ENCODE assay signal across 32 mouse cellular contexts in the genomic region with DNA sequence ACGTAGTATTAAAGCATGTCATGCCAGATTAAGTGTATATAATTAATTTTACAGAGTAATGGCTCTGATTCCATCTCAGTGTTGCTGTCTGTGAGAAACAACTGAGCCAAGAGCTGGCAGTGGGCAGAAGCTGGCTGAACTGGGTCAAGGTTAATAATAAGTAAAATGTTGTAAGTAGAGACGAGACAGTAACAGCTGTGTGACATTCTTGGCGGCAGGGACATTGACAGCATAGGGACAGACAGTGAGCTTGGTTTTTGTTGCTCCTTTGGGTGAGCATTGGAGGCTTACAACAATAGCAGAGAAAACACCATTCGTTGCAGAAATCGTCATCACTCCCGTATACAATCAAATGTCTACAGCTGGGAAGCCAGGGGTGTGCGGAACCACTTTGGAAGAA. TPM values are rescaled to one million over a fixed set of nuclear protein-coding genes. Genes with fewer than 3 reads are reported as not detected.
A peak's percentile ranks its signal among the peaks of the same experiment; 100 is the strongest.
DNase-seq lines count a peak whose midpoint lies in the region; ATAC-seq and TF ChIP-seq lines count a peak whose summit lies in the region.
"Had no signal": no experiment of that assay in that cellular context is flagged by ENCODE, and none has a peak within 500 bp of the region (broad histone marks: within the 10 kb centered on the region; RNA-seq: fewer than 3 reads in every experiment).

No protein-coding gene starts in this region.

- no peak overlapping the region for H3ac ChIP-seq in myocyte (ENCODE audit: control insufficient read depth, insufficient read length)

- TF ChIP-seq CTCF in lung, embryonic 14.5 days (IDR thresholded peaks at IDR 0.05; ENCODE audit: low read depth), result no peak

- peak; percentile 65; the same call in 1 of the 2 replicates for ATAC-seq in lung, embryonic 14.5 days (ENCODE audit: insufficient read depth)
- ATAC-seq: activated CD4-positive, CD25-positive, alpha-beta regulatory T cell, adult 4 months; forebrain, postnatal 0 days; intestine, embryonic 16.5 days had no signal

- no peaks in the 10 kb centered on the region for H3K9me3 ChIP-seq in lung, embryonic 14.5 days (ENCODE audit: low read depth, low read length)
- H3K9me3 ChIP-seq: embryonic facial prominence, embryonic 15.5 days; forebrain, embryonic 12.5 days; hindbrain, embryonic 13.5 days; neural tube, embryonic 15.5 days; stomach, embryonic 15.5 days had no signal

- no peaks in the 10 kb centered on the region for H3K27me3 ChIP-seq in lung, embryonic 14.5 days (ENCODE audit: insufficient read depth, low read length)
- no peaks in the 10 kb centered on the region for H3K27me3 ChIP-seq in myocyte (ENCODE audit: control insufficient read depth, insufficient read depth, insufficient read length)
- H3K27me3 ChIP-seq: embryonic facial prominence, embryonic 15.5 days; neural tube, embryonic 15.5 days; stomach, embryonic 15.5 days had no signal

- peak overlapping the region; percentile 30; the same call in 1 of the 2 replicates for H3K27ac ChIP-seq in lung, embryonic 14.5 days (ENCODE audit: low read depth)
- H3K27ac ChIP-seq: embryonic facial prominence, embryonic 15.5 days; forebrain, embryonic 12.5 days; hindbrain, embryonic 13.5 days; kidney, postnatal 0 days; liver, embryonic 14.5 days; neural tube, embryonic 15.5 days; stomach, embryonic 15.5 days had no signal

- DNase-seq in adrenal gland, adult (ENCODE audit: inconsistent age in 2 of 2, low spot score in 1 of 2), result peak; percentile 43 to 58
- DNase-seq in adrenal gland, postnatal 4 days (ENCODE audit: low spot score in 2 of 2), result no peak
- peak; percentile 41 for DNase-seq in gastrocnemius, adult 18-20 months (ENCODE audit: low spot score)
- DNase-seq in gastrocnemius, postnatal 4 days (ENCODE audit: low spot score in 2 of 2), result no peak
- peak; percentile 51 for DNase-seq in lung, embryonic 14.5 days
- no peak for DNase-seq in lung, postnatal 10 days
- DNase-seq in kidney, postnatal 10 days, result no peak
- DNase-seq: cerebellum, adult 18-20 months; cerebellum, postnatal 10 days; forebrain, postnatal 0 days; heart, postnatal 4 days; kidney, adult 8-10 months; layer of hippocampus, postnatal 36 days; left cerebral cortex, postnatal 4 days; liver; lung, adult 2 months; midbrain, embryonic 14.5 days; retina, postnatal 1 day; right cerebral cortex, postnatal 14 days; thymus, adult 18-20 months; thymus, postnatal 36 days had no signal

- H3K9ac ChIP-seq in lung, embryonic 14.5 days, result no peak overlapping the region
- H3K9ac ChIP-seq: embryonic facial prominence, embryonic 15.5 days; forebrain, embryonic 12.5 days; forebrain, postnatal 0 days; hindbrain, embryonic 13.5 days; liver, embryonic 14.5 days; neural tube, embryonic 15.5 days; stomach, embryonic 15.5 days had no signal

- H3K36me3 ChIP-seq in lung, embryonic 14.5 days (ENCODE audit: insufficient read depth), result no peaks in the 10 kb centered on the region
- H3K36me3 ChIP-seq in myocyte (ENCODE audit: control insufficient read depth, insufficient read depth), result no peaks in the 10 kb centered on the region
- H3K36me3 ChIP-seq: embryonic facial prominence, embryonic 15.5 days; forebrain, embryonic 12.5 days; hindbrain, embryonic 13.5 days; neural tube, embryonic 15.5 days; stomach, embryonic 15.5 days had no signal

- WGBS in lung, embryonic 14.5 days, result 43% methylated on average over 7 of the region's 7 CpGs

- no peaks in the 10 kb centered on the region for H3K79me2 ChIP-seq in myocyte (ENCODE audit: control insufficient read depth, insufficient read depth)

- no peak overlapping the region for H3K4me3 ChIP-seq in lung, embryonic 14.5 days (ENCODE audit: low read depth, low read length)
- H3K4me3 ChIP-seq in myocyte, result no peak overlapping the region
- H3K4me3 ChIP-seq: embryonic facial prominence, embryonic 15.5 days; forebrain, embryonic 12.5 days; hindbrain, embryonic 13.5 days; neural tube, embryonic 15.5 days; stomach, embryonic 15.5 days had no signal

- 0 out of 2 replicates have a peak, but pooled peaks cover 3% of the 10 kb centered on the region for H3K4me1 ChIP-seq in lung, embryonic 14.5 days (ENCODE audit: insufficient read depth)
- H3K4me1 ChIP-seq: embryonic facial prominence, embryonic 15.5 days; forebrain, embryonic 12.5 days; hindbrain, embryonic 13.5 days; stomach, embryonic 15.5 days had no signal

- H3K4me2 ChIP-seq in lung, embryonic 14.5 days, result no peak overlapping the region
- peak overlapping the region; percentile 16 for H3K4me2 ChIP-seq in myocyte (ENCODE audit: low read depth)
- H3K4me2 ChIP-seq: embryonic facial prominence, embryonic 15.5 days; forebrain, embryonic 12.5 days; heart, embryonic 11.5 days; hindbrain, embryonic 13.5 days; neural tube, embryonic 15.5 days; stomach, embryonic 15.5 days had no signal

- TF ChIP-seq POLR2A in myocyte (IDR thresholded peaks at IDR 0.05; ENCODE audit: insufficient read length, low read depth), result no peak

TF ChIP-seq in myocyte, 11 proteins besides CTCF, POLR2A, EP300 and RAD21:
- TF ChIP-seq POLR2AphosphoS2 (IDR thresholded peaks at IDR 0.05; ENCODE audit: insufficient read length, low read depth) (no peak), MYOD1 (IDR thresholded peaks at IDR 0.05; ENCODE audit: control insufficient read depth in 1 of 3, insufficient read length in 2 of 3, low read depth in 2 of 3) (peak in 2 of 3 experiments; percentile 9 to 82), MYOG (IDR thresholded peaks at IDR 0.05; ENCODE audit: control insufficient read depth in 1 of 3, insufficient read depth in 1 of 3, insufficient read length in 2 of 3, low read depth in 2 of 3) (peak in 2 of 3 experiments; percentile 30 to 60)

RNA-seq across cellular contexts. Expression of gene Exoc6, which starts 13.8 kb away (rescaled TPM):
- 10 to 100 TPM; 21.3 to 22.3 TPM for total RNA-seq in adrenal gland, postnatal 4 days (2021)
- total RNA-seq in gastrocnemius, adult 18-20 months (2021), result 10 to 100 TPM; 55.6 to 59.9 TPM
- total RNA-seq in gastrocnemius, postnatal 4 days (2021), result 10 to 100 TPM; 40.5 to 48.2 TPM
- 11.6 and 13.2 TPM in 2 replicates for polyA plus RNA-seq in lung, embryonic 14.5 days (2014; fragmentation: Nextera tagmentation; extraction: Ambion mirVana)
- 4.5 TPM for polyA plus RNA-seq in myocyte (2012; fragmentation: generic; extraction: Trizol)

Comparison
In these comparisons a context has a peak if more than half of its experiments do, and no peak if none do; other contexts are left out.
1. DNase-seq: peak in adrenal gland, adult (2 of 2), gastrocnemius, adult 18-20 months (single experiment) and lung, embryonic 14.5 days (single experiment); none in adrenal gland, postnatal 4 days (0 of 2), gastrocnemius, postnatal 4 days (0 of 2), lung, postnatal 10 days (single experiment) and kidney, postnatal 10 days (single experiment).